Mouse (Mus musculus) brain, embryonic 14.5 days (tissue): ENCODE data around the gene Ssu72.

ENCODE experiments used
- CTCF ChIP-seq: fragments of 200-500 bp; IDR thresholded peaks from 2 replicates; pipeline ENCODE4 v1.5.1; 2012; ENCODE audit warnings: inconsistent platforms, mild to moderate bottlenecking, moderate library complexity, borderline replicate concordance; ENCODE audit not compliant: insufficient read depth, insufficient read length; ENCODE audit errors: extremely low read depth
- POLR2A ChIP-seq: fragments of 200-500 bp; IDR thresholded peaks from 2 replicates; pipeline ENCODE4 v1.6.1; 2012; ENCODE audit warnings: mild to moderate bottlenecking, inconsistent platforms, borderline replicate concordance; ENCODE audit not compliant: poor library complexity, insufficient read depth, insufficient read length, severe bottlenecking; ENCODE audit errors: extremely low read depth

- TF ChIP-seq POLR2A, result no peak
- TF ChIP-seq CTCF, result no peak
Measured at GRCm38 (mm10) chr4:155762357-155762756, 57.8 kb downstream of the Ssu72 start.
